Mouse (Mus musculus): ENCODE results near the gene Zfp9.

Zfp9 gene

GRCm38 (mm10) chr6:118478957-118479708, at the start of gene Zfp9:
Gene Zfp9 (minus strand): TSS chr6:118479320.
- DNase-seq: peak; percentile 57

DNA sequence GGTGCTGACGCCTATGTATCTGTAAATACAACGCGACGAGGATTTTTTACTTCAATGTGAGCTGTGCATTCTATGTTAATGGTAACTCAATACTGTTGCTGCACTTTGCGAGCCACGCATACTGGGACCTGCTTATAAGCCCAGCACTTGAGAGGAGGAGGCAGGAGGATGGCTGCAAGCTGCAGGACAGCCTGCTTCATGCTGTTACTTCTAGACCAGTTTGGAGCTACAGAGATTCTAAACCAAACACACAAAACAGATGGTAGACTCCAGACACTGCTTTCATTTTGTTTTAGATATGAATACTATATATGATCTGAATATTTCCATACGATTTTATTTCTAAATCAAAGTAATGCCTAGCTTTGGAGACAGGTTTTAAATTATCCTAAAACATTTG, 41.5 kb upstream of the Zfp9 start:
- no peak for DNase-seq

DNA sequence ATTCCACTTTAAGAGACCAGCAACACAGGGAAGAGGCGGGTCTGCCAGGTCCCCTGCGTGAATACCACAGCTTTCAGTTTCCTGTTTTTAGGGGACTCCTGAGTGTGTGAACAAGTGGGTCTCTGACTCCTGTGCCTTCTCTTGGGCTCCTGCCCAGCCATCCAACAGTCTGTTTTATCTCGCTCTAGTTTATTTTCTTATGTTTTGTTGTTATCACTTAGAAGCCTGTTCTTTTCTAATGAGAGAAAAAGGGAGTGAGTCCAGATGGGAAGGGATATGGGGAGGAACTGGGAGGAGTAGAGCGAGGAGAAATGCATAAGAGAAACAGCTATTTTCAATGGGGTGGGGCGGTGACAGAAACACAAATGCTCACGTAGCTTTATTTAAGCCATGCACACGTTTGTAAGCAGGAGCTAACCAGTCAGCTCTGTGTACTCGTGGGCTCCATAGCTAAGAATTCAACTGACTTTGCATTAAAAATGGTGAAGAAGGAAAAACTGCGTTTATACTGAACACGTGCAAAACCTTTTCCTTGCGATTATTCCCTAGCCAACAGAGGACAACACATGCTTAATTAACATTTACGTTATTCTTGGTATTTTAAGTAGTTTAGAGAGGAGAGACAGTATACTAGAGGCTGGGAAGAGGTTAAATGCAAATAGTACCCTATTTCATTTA, 34.4 kb upstream of the Zfp9 start:
- no peak for DNase-seq

DNA sequence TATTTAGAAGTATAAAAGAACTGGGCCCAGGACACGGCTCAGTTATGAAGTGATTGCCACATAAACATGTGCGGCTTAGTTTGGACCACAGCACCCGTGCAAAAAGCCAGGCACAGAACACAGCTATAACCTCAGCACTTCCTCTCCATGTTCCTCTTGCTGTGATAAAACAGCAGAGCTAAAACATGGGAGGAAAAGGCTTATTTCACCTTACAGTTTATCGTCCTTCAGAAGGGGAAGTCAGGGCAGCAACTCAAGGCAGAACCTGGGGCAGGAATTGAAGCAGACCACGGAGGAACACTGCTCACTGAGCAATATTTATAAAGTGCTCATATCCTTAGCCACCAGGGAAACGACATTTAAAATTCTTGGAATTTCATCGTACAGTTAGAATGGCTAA, 19.9 kb upstream of the Zfp9 start:
- no peak for DNase-seq

- DNase-seq: no peak
These were observed 3.0 kb upstream of the Zfp9 start for GRCm38 (mm10) chr6:118482125-118482524.

GRCm38 (mm10) chr6:118477875-118478785, 990 bp downstream of the Zfp9 start:
- no peak for DNase-seq

DNA sequence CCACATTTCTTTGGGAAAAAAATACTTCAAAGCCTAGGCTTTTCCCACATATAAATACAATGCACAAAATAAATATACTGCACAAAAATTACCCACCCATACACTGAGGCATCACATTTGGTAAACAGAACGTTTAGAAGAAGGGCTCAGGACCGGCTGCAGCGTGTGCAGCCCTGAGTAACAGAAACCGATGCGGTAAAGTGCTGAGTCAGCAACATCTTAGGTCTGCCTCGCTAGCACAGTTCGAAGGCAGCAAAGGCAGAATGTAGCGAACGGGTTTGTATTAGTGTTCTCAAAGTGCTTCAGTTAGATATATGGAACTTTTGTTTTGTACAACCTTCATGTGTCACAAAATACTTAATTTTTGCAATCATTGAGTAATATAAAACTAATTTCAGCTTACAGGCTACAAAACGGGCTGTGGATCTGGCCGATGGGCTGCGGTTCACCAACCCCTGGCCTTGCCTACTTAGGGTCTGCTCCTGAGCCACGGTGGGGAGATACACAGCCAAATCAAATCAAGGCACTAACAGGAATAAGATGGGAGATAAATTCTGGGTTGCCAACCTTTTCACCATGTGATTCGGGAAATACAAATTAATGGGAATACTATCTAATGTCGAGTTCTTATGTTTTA, 16.9 kb downstream of the Zfp9 start:
- no peak for DNase-seq

GRCm38 (mm10) chr6:118457726-118458125, 21.4 kb downstream of the Zfp9 start:
- DNase-seq: no peak

DNA sequence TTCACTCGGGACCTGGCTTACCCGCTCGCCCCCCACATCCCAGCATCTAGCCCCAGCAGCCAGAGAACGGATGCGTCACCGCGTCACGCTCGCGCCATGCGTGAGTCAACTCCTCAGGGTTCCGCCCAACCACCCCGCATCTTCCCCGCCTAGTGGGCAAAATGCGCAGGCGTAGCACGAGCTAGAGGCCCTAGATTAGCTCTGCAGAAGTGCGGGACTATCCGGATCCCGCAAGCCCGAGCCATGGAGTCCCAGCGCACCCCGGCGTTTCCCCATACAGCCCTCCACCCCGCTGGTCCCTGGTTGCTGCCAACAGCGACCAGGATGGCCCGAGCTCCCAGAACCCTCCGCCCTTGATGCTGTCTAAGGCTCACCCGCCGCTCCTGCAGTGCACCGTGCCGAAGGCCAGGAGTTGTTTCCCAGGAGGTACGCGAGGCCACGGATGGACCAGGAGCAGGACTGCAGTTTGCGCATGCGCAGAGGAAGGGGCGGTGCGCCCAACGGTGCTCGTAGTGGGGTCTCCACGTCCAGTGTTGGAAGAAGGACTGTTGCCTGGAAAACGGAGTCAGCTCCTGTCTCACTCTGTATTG, 24.0 kb downstream of the Zfp9 start, which contains the start of gene Zfp248:
Gene Zfp248, minus strand, starts transcription at position 487 of the 590 bp plus-strand sequence.
- peak; percentile 89 for DNase-seq

DNA sequence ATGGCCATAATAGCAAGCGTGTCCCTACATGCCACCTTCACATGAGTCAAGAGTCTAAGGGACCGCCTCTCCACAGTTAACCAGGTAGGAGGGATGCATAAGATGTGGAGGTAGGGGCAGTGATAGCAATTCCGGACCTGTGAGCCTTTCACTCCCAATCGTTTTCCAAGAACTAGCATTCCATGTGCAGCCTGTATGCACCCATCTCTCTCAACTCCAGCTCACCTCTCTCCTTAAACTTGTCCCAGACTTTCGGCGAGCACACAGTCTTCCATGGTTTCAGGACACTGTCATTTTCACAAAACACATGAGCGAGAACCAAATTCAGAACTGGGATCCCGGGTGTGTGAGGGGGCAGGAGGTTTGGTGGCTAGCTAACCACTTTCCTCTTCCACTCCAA, 24.7 kb downstream of the Zfp9 start:
- DNase-seq: no peak

GRCm38 (mm10) chr6:118431502-118431901, 47.6 kb downstream of the Zfp9 start:
- DNase-seq: no peak

- DNase-seq: no peak
These were observed 52.5 kb downstream of the Zfp9 start for GRCm38 (mm10) chr6:118426666-118427065.

GRCm38 (mm10) chr6:118419050-118419920, 59.8 kb downstream of the Zfp9 start, which contains the start of gene Bms1:
Gene Bms1 (minus strand): TSS chr6:118419474.
- peak; percentile 95 for DNase-seq
